Mouse (Mus musculus) lung, embryonic 15.5 days (tissue): Measurements from ENCODE around the gene Ctu2. TPM values are rescaled to one million over a fixed set of nuclear protein-coding genes. Genes with fewer than 3 reads are reported as not detected.

Experiments
- ATAC-seq: fragments of 200-750 bp; cut with Nextera tagmentation; 2 replicates; pipeline ENCODE4 v1.8.0; 2017; ENCODE audit warnings: moderate number of reproducible peaks, borderline replicate concordance; ENCODE audit not compliant: low FRiP score, low TSS enrichment; ENCODE audit errors: extremely low read depth
- H3K27ac ChIP-seq: fragments of 300-500 bp; sonication (generic); 2 replicates; pipeline ENCODE4 v1.5.1; 2015; ENCODE audit warnings: moderate library complexity, mild to moderate bottlenecking, inconsistent platforms
- H3K27me3 ChIP-seq: fragments of 300-500 bp; sonication (generic); 2 replicates; pipeline ENCODE4 v1.6.1; 2015; ENCODE audit warnings: inconsistent platforms
- H3K36me3 ChIP-seq: fragments of 300-500 bp; sonication (generic); 2 replicates; pipeline ENCODE4 v1.6.1; 2015; ENCODE audit warnings: inconsistent platforms
- H3K4me1 ChIP-seq: fragments of 300-500 bp; sonication (generic); 2 replicates; pipeline ENCODE4 v1.6.1; 2015; ENCODE audit warnings: inconsistent platforms
- H3K4me2 ChIP-seq: fragments of 300-500 bp; sonication (generic); 2 replicates; pipeline ENCODE4 v1.6.1; 2015; ENCODE audit warnings: inconsistent platforms, mild to moderate bottlenecking, moderate library complexity
- H3K4me3 ChIP-seq: fragments of 300-500 bp; sonication (generic); 2 replicates; pipeline ENCODE4 v1.5.1; 2015; ENCODE audit warnings: mild to moderate bottlenecking, inconsistent platforms
- H3K9ac ChIP-seq: fragments of 300-500 bp; sonication (generic); 2 replicates; pipeline ENCODE4 v1.6.1; 2015; ENCODE audit warnings: inconsistent platforms
- H3K9me3 ChIP-seq: fragments of 300-500 bp; sonication (generic); 2 replicates; pipeline ENCODE4 v1.6.1; 2016; ENCODE audit warnings: inconsistent platforms
- WGBS: fragments of 180-500 bp; shearing (Covaris S2); methylation state at CpG from one replicate; pipeline ENCODE4 v1.1.7; 2015; 5-methylcytosine and 5-hydroxymethylcytosine counted together
- polyA plus RNA-seq: library from polyadenylated mRNA; unstranded; fragments of >200 nt; fragmentation: Nextera tagmentation; extraction: Ambion mirVana; gene quantifications from 2 replicates; pipeline ENCODE4 v1.2.1, GENCODE M21; 2015

Ctu2 gene
- 38.3 and 46.8 TPM in 2 replicates for polyA plus RNA-seq

- Histone ChIP-seq H3K27ac (peak within 1 kb of the TSS; percentile 66), H3K9me3 (no peaks in the 10 kb centered on the region), H3K4me1 (peaks cover 22% of the 10 kb centered on the region), H3K4me2 (peak within 1 kb of the TSS; percentile 90), H3K9ac (peak within 1 kb of the TSS; percentile 92), H3K27me3 (no peaks in the 10 kb centered on the region), H3K36me3 (peaks cover 19% of the 10 kb centered on the region), H3K4me3 (peak within 1 kb of the TSS; percentile 99)
- ATAC-seq, result peak; percentile 92
- under 1% methylated on average over 103 of the region's 103 CpGs for WGBS
Observed at GRCm38 (mm10) chr8:122475580-122476320, at the start of gene Ctu2, which contains the start of gene Rnf166. Ctu2 (plus strand) TSS chr8:122476143. Rnf166 (minus strand) TSS chr8:122476064.

DNA sequence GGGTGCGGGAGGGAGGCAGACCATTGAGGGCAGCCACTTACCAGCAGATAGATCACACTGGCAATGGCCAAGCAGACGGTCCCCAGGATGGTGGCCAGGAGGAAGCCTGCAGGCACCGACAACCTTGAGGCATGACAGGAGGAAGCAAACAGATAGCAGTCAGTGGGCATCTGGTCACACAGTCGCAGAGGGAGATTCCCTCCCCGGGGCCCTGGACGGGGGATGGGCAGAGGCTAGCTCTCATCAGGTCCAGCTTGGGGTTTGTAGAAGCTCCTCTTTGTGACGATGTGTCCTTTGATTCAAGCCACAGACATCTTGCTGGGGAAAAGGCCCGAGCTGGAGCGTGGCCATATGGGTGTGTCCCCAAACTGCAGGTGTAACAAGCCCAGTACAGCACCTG is 49.8 kb upstream of the Ctu2 start:
- Histone ChIP-seq H3K4me3 (no peak overlapping the region), H3K4me1 (peaks cover under 1% of the 10 kb centered on the region), H3K27ac (no peak overlapping the region), H3K36me3 (no peaks in the 10 kb centered on the region), H3K9me3 (no peaks in the 10 kb centered on the region), H3K9ac (no peak overlapping the region), H3K4me2 (no peak overlapping the region), H3K27me3 (no peaks in the 10 kb centered on the region)
- no peak for ATAC-seq
- 66% methylated on average over 9 of the region's 9 CpGs for WGBS

- Histone ChIP-seq H3K36me3 (no peaks in the 10 kb centered on the region), H3K4me1 (peaks cover 13% of the 10 kb centered on the region), H3K4me2 (no peak overlapping the region), H3K27me3 (no peaks in the 10 kb centered on the region), H3K4me3 (no peak overlapping the region), H3K9me3 (no peaks in the 10 kb centered on the region), H3K9ac (no peak overlapping the region), H3K27ac (no peak overlapping the region)
- 87% methylated on average over 7 of the region's 7 CpGs for WGBS
- ATAC-seq, result no peak
Observed at GRCm38 (mm10) chr8:122427607-122428006, 48.3 kb upstream of the Ctu2 start.

DNA sequence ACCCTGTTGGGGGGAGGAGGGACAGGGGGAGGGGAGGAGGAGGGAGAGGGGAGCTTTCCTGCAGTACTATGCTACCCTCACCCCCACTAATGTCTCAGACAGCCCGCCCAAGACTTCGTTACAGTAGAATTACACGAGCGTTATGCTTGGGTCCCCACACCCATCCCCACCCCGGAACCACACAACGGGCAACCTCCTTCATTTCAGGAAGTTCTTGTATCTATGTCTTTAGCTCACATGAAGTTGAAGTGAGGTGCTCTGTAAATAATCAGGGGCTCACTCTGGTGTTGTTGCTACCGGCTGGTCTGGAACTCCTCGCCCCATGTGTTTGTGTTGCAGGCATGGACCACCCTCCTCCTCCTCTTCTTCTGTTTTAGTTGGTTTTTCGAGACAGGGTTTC is 47.8 kb upstream of the Ctu2 start:
- no peak overlapping the region for H3K27ac ChIP-seq
- no peak for ATAC-seq
- no peaks in the 10 kb centered on the region for H3K27me3 ChIP-seq
- no peak overlapping the region for H3K9ac ChIP-seq
- H3K4me1 ChIP-seq, result peaks cover 19% of the 10 kb centered on the region
- H3K9me3 ChIP-seq, result no peaks in the 10 kb centered on the region
- H3K4me2 ChIP-seq, result no peak overlapping the region
- H3K36me3 ChIP-seq, result no peaks in the 10 kb centered on the region
- 83% methylated on average over 9 of the region's 9 CpGs for WGBS
- no peak overlapping the region for H3K4me3 ChIP-seq

- no peaks in the 10 kb centered on the region for H3K27me3 ChIP-seq
Observed at GRCm38 (mm10) chr8:122430058-122430636, 45.8 kb upstream of the Ctu2 start.

DNA sequence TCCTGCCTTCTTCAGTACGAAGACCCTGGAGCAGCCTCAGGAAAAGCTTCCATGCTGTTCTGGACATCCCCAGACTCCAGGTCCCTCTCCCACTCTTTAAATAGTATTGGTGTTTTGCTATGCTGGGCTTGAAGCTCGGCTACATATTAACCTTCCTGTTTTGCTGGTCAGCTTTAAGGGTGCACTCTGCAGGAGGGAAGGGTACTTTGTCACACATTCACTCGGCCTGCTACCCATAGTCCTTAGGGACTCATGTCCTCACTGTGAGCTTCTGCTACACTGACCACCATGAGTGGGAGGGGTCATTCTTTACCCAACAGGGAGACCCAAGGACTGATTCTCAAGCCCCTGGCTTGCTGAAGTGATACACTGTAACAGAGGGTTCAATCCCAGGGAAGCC is 45.3 kb upstream of the Ctu2 start:
- H3K36me3 ChIP-seq, result peaks cover 7% of the 10 kb centered on the region; the same call in 1 of the 2 replicates
- H3K4me1 ChIP-seq, result peaks cover 24% of the 10 kb centered on the region
- WGBS, result 65% methylated on average over 3 of the region's 3 CpGs
- H3K27me3 ChIP-seq, result no peaks in the 10 kb centered on the region
- H3K27ac ChIP-seq, result no peak overlapping the region
- no peak overlapping the region for H3K4me2 ChIP-seq
- no peak overlapping the region for H3K9ac ChIP-seq
- H3K4me3 ChIP-seq, result no peak overlapping the region
- no peaks in the 10 kb centered on the region for H3K9me3 ChIP-seq
- ATAC-seq, result no peak

More at GRCm38 (mm10) chr8:122430058-122430636, 45.8 kb upstream of the Ctu2 start:
- Histone ChIP-seq H3K4me2 (no peak overlapping the region), H3K36me3 (peaks cover 7% of the 10 kb centered on the region; the same call in 1 of the 2 replicates), H3K4me3 (no peak overlapping the region), H3K9me3 (no peaks in the 10 kb centered on the region), H3K4me1 (peaks cover 24% of the 10 kb centered on the region), H3K9ac (no peak overlapping the region), H3K27ac (no peak overlapping the region)
- ATAC-seq, result no peak
- WGBS, result 75% methylated on average over 10 of the region's 10 CpGs

- Histone ChIP-seq H3K4me3 (peak overlapping the region; percentile 69), H3K36me3 (peaks cover 17% of the 10 kb centered on the region; the same call in 1 of the 2 replicates), H3K27me3 (no peaks in the 10 kb centered on the region), H3K9me3 (no peaks in the 10 kb centered on the region), H3K4me2 (peak overlapping the region; percentile 96), H3K4me1 (peaks cover 24% of the 10 kb centered on the region), H3K9ac (peak overlapping the region; percentile 77), H3K27ac (peak overlapping the region; percentile 75)
- ATAC-seq, result peak; percentile 23; the same call in 1 of the 2 replicates
- 24% methylated on average over 18 of the region's 18 CpGs for WGBS
Observed at GRCm38 (mm10) chr8:122431694-122432442, 44.1 kb upstream of the Ctu2 start.

GRCm38 (mm10) chr8:122432443-122433268 is 43.3 kb upstream of the Ctu2 start, which contains the start of gene Cyba:
Cyba (minus strand) TSS chr8:122432930.
- H3K4me3 ChIP-seq, result peak within 1 kb of the TSS; percentile 69
- H3K9me3 ChIP-seq, result no peaks in the 10 kb centered on the region
- H3K4me1 ChIP-seq, result peaks cover 24% of the 10 kb centered on the region
- H3K4me2 ChIP-seq, result peak within 1 kb of the TSS; percentile 96
- peaks cover 20% of the 10 kb centered on the region; the same call in 1 of the 2 replicates for H3K36me3 ChIP-seq
- peak within 1 kb of the TSS; percentile 75 for H3K27ac ChIP-seq
- 2% methylated on average over 37 of the region's 45 CpGs for WGBS
- peak within 1 kb of the TSS; percentile 77 for H3K9ac ChIP-seq
- peak; percentile 90 for ATAC-seq
- H3K27me3 ChIP-seq, result no peaks in the 10 kb centered on the region

DNA sequence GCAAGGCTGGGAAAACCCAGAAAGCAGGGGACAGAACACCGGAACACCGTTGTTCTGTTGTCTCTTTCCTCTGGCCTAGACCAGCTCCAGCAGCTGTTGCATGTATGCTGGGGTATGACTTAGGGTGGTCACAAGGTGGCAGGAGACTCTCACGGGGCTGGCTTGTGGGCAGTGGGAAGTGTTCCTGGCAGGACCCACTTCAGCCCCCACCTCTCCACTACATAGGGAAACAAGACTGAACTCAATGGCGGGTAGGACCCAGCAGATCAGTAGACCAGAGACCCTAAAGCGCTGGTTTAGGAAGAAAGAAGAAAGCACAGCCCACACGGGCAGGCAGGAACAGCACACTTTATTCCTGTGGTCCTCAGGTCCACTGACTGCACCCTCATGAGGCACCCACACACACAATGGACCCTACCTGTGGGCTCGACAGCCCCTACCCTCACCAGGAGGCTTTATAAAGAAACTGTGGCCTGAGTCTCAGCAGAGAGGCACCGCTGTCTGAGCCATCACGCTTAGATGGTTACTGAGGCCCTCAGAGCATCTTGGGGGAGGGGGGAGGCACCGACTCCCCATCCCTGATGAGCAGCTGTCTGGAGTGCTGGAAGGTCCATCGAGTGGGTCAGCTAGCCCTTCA is 42.6 kb upstream of the Ctu2 start:
- peak overlapping the region; percentile 69 for H3K4me3 ChIP-seq
- H3K9me3 ChIP-seq, result no peaks in the 10 kb centered on the region
- ATAC-seq, result peak; percentile 33; the same call in 1 of the 2 replicates
- WGBS, result 55% methylated on average over 11 of the region's 11 CpGs
- peaks cover 20% of the 10 kb centered on the region; the same call in 1 of the 2 replicates for H3K36me3 ChIP-seq
- no peaks in the 10 kb centered on the region for H3K27me3 ChIP-seq
- peak overlapping the region; percentile 75 for H3K27ac ChIP-seq
- H3K4me2 ChIP-seq, result peak overlapping the region; percentile 96
- H3K9ac ChIP-seq, result 0 out of 2 replicates have a peak overlapping the region, but pooled peaks have one; percentile 77
- H3K4me1 ChIP-seq, result peaks cover 28% of the 10 kb centered on the region

GRCm38 (mm10) chr8:122435375-122435774 is 40.6 kb upstream of the Ctu2 start:
- no peak overlapping the region for H3K4me2 ChIP-seq
- no peaks in the 10 kb centered on the region for H3K9me3 ChIP-seq
- no peak overlapping the region for H3K4me3 ChIP-seq
- H3K27ac ChIP-seq, result no peak overlapping the region
- ATAC-seq, result no peak
- WGBS, result 89% methylated on average over 6 of the region's 6 CpGs
- peaks cover 31% of the 10 kb centered on the region for H3K4me1 ChIP-seq
- H3K9ac ChIP-seq, result no peak overlapping the region
- no peaks in the 10 kb centered on the region for H3K27me3 ChIP-seq
- H3K36me3 ChIP-seq, result peaks cover 20% of the 10 kb centered on the region; the same call in 1 of the 2 replicates
